Mouse (Mus musculus) CH12.LX (cell line): ENCODE results near the gene Olfr53. TPM values are rescaled to one million over a fixed set of nuclear protein-coding genes. Genes with fewer than 3 reads are reported as not detected.
"Not testable (repeated sequence)": the region's sequence is repeated elsewhere in the genome, so short reads cannot be mapped to it uniquely, and the experiment has no call there.

Source experiments
- DNase-seq: peaks from one replicate; pipeline ENCODE4 v3.0.0-alpha.2; 2013; ENCODE audit errors: extremely low read depth
- H3K27ac ChIP-seq: 2 replicates; pipeline ENCODE4 v1.5.1; 2012; ENCODE audit warnings: low read depth, mild to moderate bottlenecking, control low read depth, moderate library complexity; ENCODE audit not compliant: insufficient read depth
- H3K27me3 ChIP-seq: replicated peaks from 2 replicates; pipeline ENCODE3; 2012; ENCODE audit warnings: inconsistent platforms
- H3K36me3 ChIP-seq, 2 experiments: replicated peaks in 1 of 2; 2 replicates each; pipeline versions ENCODE3 to v1.6.1; 2012; ENCODE audit warnings: inconsistent platforms in 1 of 2, low read length in 1 of 2, mild to moderate bottlenecking in 1 of 2, mixed read lengths in 1 of 2, moderate library complexity in 1 of 2; ENCODE audit not compliant: control insufficient read depth in 1 of 2, insufficient read depth in 1 of 2
- H3K4me1 ChIP-seq, 2 experiments: 2 replicates each; pipeline ENCODE4 v1.6.1; 2012; ENCODE audit warnings: inconsistent platforms in 1 of 2, moderate library complexity in 1 of 2; ENCODE audit not compliant: insufficient read depth in 2 of 2, control insufficient read depth in 1 of 2
- H3K4me2 ChIP-seq: 2 replicates; pipeline ENCODE4 v1.6.1; 2012; ENCODE audit warnings: low read depth, mild to moderate bottlenecking, control low read depth; ENCODE audit not compliant: poor library complexity, insufficient read depth, severe bottlenecking
- H3K4me3 ChIP-seq, 3 experiments: fragments of 150-350 bp in 1 of 3; sonication (generic) in 1 of 3; replicated peaks in 1 of 3; 2 replicates each; pipeline versions ENCODE3 to v1.5.1; 2011 to 2012; ENCODE audit warnings: low read depth in 2 of 3, low read length in 2 of 3, mild to moderate bottlenecking in 2 of 3, moderate library complexity in 2 of 3, control low read depth in 1 of 3, improper control_type of control experiment in 1 of 3, inconsistent platforms in 1 of 3, mixed read lengths in 1 of 3; ENCODE audit not compliant: poor library complexity in 1 of 3
- H3K79me2 ChIP-seq: replicated peaks from 2 replicates; pipeline ENCODE4 v1.6.1; 2012; ENCODE audit warnings: mild to moderate bottlenecking, moderate library complexity; ENCODE audit not compliant: control insufficient read depth, poor library complexity, insufficient read depth, severe bottlenecking; ENCODE audit errors: extremely low read depth
- H3K9ac ChIP-seq: 2 replicates; pipeline ENCODE4 v1.6.1; 2012; ENCODE audit warnings: low read depth, mild to moderate bottlenecking, control low read depth, moderate library complexity; ENCODE audit not compliant: insufficient read depth
- H3K9me3 ChIP-seq: replicated peaks from 2 replicates; pipeline ENCODE3; 2012; ENCODE audit warnings: low read length, inconsistent platforms, mixed read lengths
- EP300 ChIP-seq: IDR thresholded peaks from 2 replicates; pipeline ENCODE4 v1.6.1; 2011; ENCODE audit warnings: low read length, improper control_type of control experiment
- HCFC1 ChIP-seq: IDR thresholded peaks from 2 replicates; pipeline ENCODE4 v1.6.1; 2012; ENCODE audit warnings: low read depth, mild to moderate bottlenecking, inconsistent platforms, low read length, improper control_type of control experiment
- JUND ChIP-seq: conservative IDR thresholded peaks from 2 replicates; pipeline ENCODE4 v1.6.1; 2011; ENCODE audit warnings: low read depth, low read length, improper control_type of control experiment
- KAT2A ChIP-seq: IDR thresholded peaks from 2 replicates; pipeline ENCODE4 v1.6.1; 2012; ENCODE audit warnings: low read length, improper control_type of control experiment, inconsistent platforms; ENCODE audit not compliant: insufficient replicate concordance
- MAFK ChIP-seq: IDR thresholded peaks from 2 replicates; pipeline ENCODE4 v1.6.1; 2011; ENCODE audit warnings: low read length, improper control_type of control experiment; ENCODE audit not compliant: insufficient replicate concordance
- MEF2A ChIP-seq: IDR thresholded peaks from 2 replicates; pipeline ENCODE4 v1.6.1; 2014; ENCODE audit warnings: low read depth, mild to moderate bottlenecking, inconsistent platforms, low read length, improper control_type of control experiment, borderline replicate concordance
- MYC ChIP-seq: IDR thresholded peaks from 2 replicates; pipeline ENCODE4 v1.6.1; 2011; ENCODE audit warnings: low read depth, mild to moderate bottlenecking, improper control_type of control experiment, low read length
- NRF1 ChIP-seq: IDR thresholded peaks from 2 replicates; pipeline ENCODE4 v1.6.1; 2014; ENCODE audit warnings: low read depth, mild to moderate bottlenecking, inconsistent platforms, low read length, improper control_type of control experiment, moderate library complexity
- POLR2A ChIP-seq: IDR thresholded peaks from 2 replicates; pipeline ENCODE4 v1.6.1; 2011; ENCODE audit warnings: low read depth, mild to moderate bottlenecking, improper control_type of control experiment, low read length
- POLR2AphosphoS2 ChIP-seq: IDR thresholded peaks from 2 replicates; pipeline ENCODE4 v1.6.1; 2011; ENCODE audit warnings: low read depth, low read length, improper control_type of control experiment
- RAD21 ChIP-seq: IDR thresholded peaks from 2 replicates; pipeline ENCODE4 v1.6.1; 2011; ENCODE audit warnings: low read depth, mild to moderate bottlenecking, low read length, improper control_type of control experiment, moderate library complexity
- UBTF ChIP-seq: IDR thresholded peaks from 2 replicates; pipeline ENCODE4 v1.6.1; 2012; ENCODE audit warnings: low read depth, mild to moderate bottlenecking, inconsistent platforms, low read length, improper control_type of control experiment, moderate library complexity
- USF2 ChIP-seq: conservative IDR thresholded peaks from 2 replicates; pipeline ENCODE4 v1.6.1; 2011; ENCODE audit warnings: low read depth, low read length, improper control_type of control experiment
- ZC3H11A ChIP-seq: IDR thresholded peaks from 2 replicates; pipeline ENCODE4 v1.6.1; 2012; ENCODE audit warnings: low read depth, mild to moderate bottlenecking, inconsistent platforms, low read length, improper control_type of control experiment
- ZMIZ1 ChIP-seq: IDR thresholded peaks from 2 replicates; pipeline ENCODE4 v1.6.1; 2012; ENCODE audit warnings: low read depth, mild to moderate bottlenecking, inconsistent platforms, low read length, improper control_type of control experiment
- dilution Hi-C: fragments of 300-500 bp; cut with MboI; formaldehyde crosslinking; loops from 2 replicates; pipeline ENCODE4 v1.14.3; 2020; ENCODE audit warnings: low sequenced_read_pairs; ENCODE audit not compliant: extremely low pct_unique_long_range_greater_than_20kb, extremely low pct_ligation_motif_present
- in situ Hi-C: fragments of 300-500 bp; cut with MboI; formaldehyde crosslinking; loops from 3 replicates; pipeline ENCODE4 v1.14.3; 2019; ENCODE audit warnings: low sequenced_read_pairs, low pct_ligation_motif_present, low pct_unique_long_range_greater_than_20kb, mixed read lengths
- polyA plus RNA-seq: library from polyadenylated mRNA; unstranded; fragments of >175 nt; gene quantifications from 2 replicates; pipeline ENCODE4 v1.2.1, GENCODE M21; 2012; ENCODE audit warnings: low read depth; ENCODE audit not compliant: insufficient read length
- total RNA-seq, 2 experiments: library from RNA; depleted of rRNA; stranded (reverse); fragments of 300-350 nt in 1 of 2; fragments of >200 nt in 1 of 2; gene quantifications; 2 replicates each; pipeline ENCODE4 v1.2.3; 2012 to 2014

Gene Olfr53
- total and polyA plus RNA-seq, 3 experiments = not detected

GRCm38 (mm10) chr7:140630559-140630958 lies 15.7 kb upstream of the Olfr53 start:
- Histone ChIP-seq H3K9me3 (no peaks in the 10 kb centered on the region), H3K4me3 (no peak overlapping the region), H3K79me2 (no peaks in the 10 kb centered on the region), H3K4me1 (no peaks in the 10 kb centered on the region), H3K27ac (no peak overlapping the region), H3K4me2 (no peak overlapping the region), H3K27me3 (peaks cover 54% of the 10 kb centered on the region), H3K36me3 (no peaks in the 10 kb centered on the region), H3K9ac (no peak overlapping the region)
- no peak for DNase-seq
- in situ Hi-C loops = no loop called here
- TF ChIP-seq KAT2A = no peak
- TF ChIP-seq RAD21 = no peak
- TF ChIP-seq NRF1 = no peak
- no peak for TF ChIP-seq MEF2A
- no peak for TF ChIP-seq ZC3H11A
- TF ChIP-seq EP300 = no peak
- dilution Hi-C loops = no loop called here

- H3K4me2 ChIP-seq = no peak within 1 kb of the TSS
- in situ Hi-C loops = no loop called here
- no peaks in the 10 kb centered on the region for H3K79me2 ChIP-seq
- peaks cover 48% of the 10 kb centered on the region for H3K27me3 ChIP-seq
- H3K4me3 ChIP-seq = no peak within 1 kb of the TSS
- no peak for DNase-seq
- no peak for TF ChIP-seq POLR2AphosphoS2
- TF ChIP-seq MYC = no peak
- TF ChIP-seq JUND = no peak
- TF ChIP-seq KAT2A = no peak
- no peak for TF ChIP-seq UBTF
- TF ChIP-seq ZMIZ1 = no peak
- no peak for TF ChIP-seq HCFC1
- no peak for TF ChIP-seq MAFK
- TF ChIP-seq POLR2A = no peak
- no peak for TF ChIP-seq NRF1
- no peak for TF ChIP-seq USF2
- TF ChIP-seq, all 38 proteins: peak for 0
- Histone ChIP-seq H3K36me3 (no peaks in the 10 kb centered on the region), H3K9ac (no peak within 1 kb of the TSS), H3K27ac (no peak within 1 kb of the TSS), H3K9me3 (no peaks in the 10 kb centered on the region), H3K4me1 (no peaks in the 10 kb centered on the region)
- dilution Hi-C loops = no loop called here
These were observed 13.4 kb downstream of the Olfr53 start, which contains the start of gene Olfr539 for GRCm38 (mm10) chr7:140659630-140660029. Olfr539 (plus strand) TSS chr7:140659930.

GRCm38 (mm10) chr7:140670693-140671092 lies 24.4 kb downstream of the Olfr53 start:
- dilution Hi-C loops, H3K4me2 ChIP-seq, H3K9me3 ChIP-seq, H3K27ac ChIP-seq, H3K36me3 ChIP-seq, H3K4me1 ChIP-seq, DNase-seq, H3K9ac ChIP-seq, H3K4me3 ChIP-seq, H3K79me2 ChIP-seq, in situ Hi-C loops: not testable (repeated sequence)
- peaks cover 62% of the 10 kb centered on the region for H3K27me3 ChIP-seq
